Mouse (Mus musculus): ENCODE results near the gene Cd109.

GRCm38 (mm10) chr9:78631755-78632434 lies 16.5 kb downstream of the Cd109 start:
- TF ChIP-seq EP300 (IDR thresholded peaks at IDR 0.05; ENCODE audit: low read depth) (no peak), CTCF (IDR thresholded peaks at IDR 0.05; ENCODE audit: low read depth) (no peak)

All from heart, postnatal 0 days (tissue).